Mouse (Mus musculus) cerebellum, postnatal 10 days (tissue): ENCODE data around the gene Grb2.

ENCODE experiments used
- DNase-seq, 2 experiments: peaks; one replicate each; pipeline ENCODE4 v3.0.0; 2021; ENCODE audit warnings: mixed read lengths in 2 of 2

Grb2 gene

GRCm38 (mm10) chr11:115711133-115711532 is 2.7 kb upstream of the Grb2 start:
- no peak for DNase-seq

- no peak for DNase-seq
These were observed 1.6 kb upstream of the Grb2 start for GRCm38 (mm10) chr11:115709829-115710559.

GRCm38 (mm10) chr11:115708956-115709828 is 795 bp upstream of the Grb2 start:
- peak; percentile 70 to 76 for DNase-seq

- DNase-seq: peak; percentile 64 to 76
These were observed 836 bp downstream of the Grb2 start for GRCm38 (mm10) chr11:115707313-115708208.

GRCm38 (mm10) chr11:115706584-115706983 is 1.8 kb downstream of the Grb2 start:
- no peak for DNase-seq

GRCm38 (mm10) chr11:115705561-115705960 is 2.8 kb downstream of the Grb2 start:
- no peak for DNase-seq

- DNase-seq: no peak
These were observed 3.7 kb downstream of the Grb2 start for GRCm38 (mm10) chr11:115704648-115705047.

- DNase-seq: no peak
These were observed 4.9 kb downstream of the Grb2 start for GRCm38 (mm10) chr11:115703466-115703865.

GRCm38 (mm10) chr11:115698986-115699728 is 9.2 kb downstream of the Grb2 start:
- peak; percentile 95 to 97 for DNase-seq

GRCm38 (mm10) chr11:115697722-115698121 is 10.7 kb downstream of the Grb2 start:
- no peak for DNase-seq

- no peak for DNase-seq
These were observed 11.3 kb downstream of the Grb2 start for GRCm38 (mm10) chr11:115697091-115697490.

- DNase-seq: no peak
These were observed 11.9 kb downstream of the Grb2 start for GRCm38 (mm10) chr11:115696471-115696870.

GRCm38 (mm10) chr11:115693979-115694578 is 14.3 kb downstream of the Grb2 start:
- no peak for DNase-seq

- DNase-seq: no peak
These were observed 15.6 kb downstream of the Grb2 start for GRCm38 (mm10) chr11:115692800-115693199.

- DNase-seq: no peak
These were observed 16.4 kb downstream of the Grb2 start for GRCm38 (mm10) chr11:115691976-115692375.

GRCm38 (mm10) chr11:115691511-115691910 is 16.9 kb downstream of the Grb2 start:
- no peak for DNase-seq

GRCm38 (mm10) chr11:115691013-115691412 is 17.4 kb downstream of the Grb2 start:
- DNase-seq: no peak

- no peak for DNase-seq
These were observed 18.0 kb downstream of the Grb2 start for GRCm38 (mm10) chr11:115690356-115690755.

- no peak for DNase-seq
These were observed 19.1 kb downstream of the Grb2 start for GRCm38 (mm10) chr11:115689137-115689915.

GRCm38 (mm10) chr11:115686369-115686768 is 22.0 kb downstream of the Grb2 start:
- DNase-seq: no peak

GRCm38 (mm10) chr11:115685954-115686353 is 22.4 kb downstream of the Grb2 start:
- DNase-seq: no peak
